Mouse (Mus musculus): ENCODE results near the gene Nxph4. TPM values are rescaled to one million over a fixed set of nuclear protein-coding genes. Genes with fewer than 3 reads are reported as not detected.

Gene Nxph4
- total RNA-seq, 1 experiment from 2014 or later, result not detected

DNA sequence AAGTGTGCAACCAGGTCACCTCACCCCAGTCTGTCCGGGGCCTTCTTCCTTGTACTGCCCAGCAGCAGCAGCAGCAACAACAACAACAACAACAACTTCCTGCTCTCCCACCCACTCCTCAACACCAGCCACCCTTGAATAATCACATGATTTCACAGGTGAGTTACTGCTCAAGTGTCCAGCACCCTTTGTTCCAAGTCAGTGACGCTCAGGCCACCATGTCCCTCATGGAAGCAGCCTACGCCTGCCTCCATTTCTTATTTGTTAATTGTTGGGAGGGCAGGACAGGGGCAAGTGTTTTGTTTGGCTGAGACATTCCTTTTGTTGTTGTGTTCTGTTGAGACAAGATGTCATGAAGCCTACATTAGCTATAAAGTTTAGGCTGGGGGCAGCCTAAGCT is 57.8 kb downstream of the Nxph4 start:
- ATAC-seq (replicated peaks in 1 of 2; ENCODE audit: insufficient read depth in 1 of 2, low FRiP score in 2 of 2, low TSS enrichment in 1 of 2, low read depth in 1 of 2, poor library complexity in 2 of 2, severe bottlenecking in 2 of 2), result no peak

Other genes with a start within 250 kb of the Nxph4 start
- gene Mbd6, start 245.5 kb downstream of the Nxph4 start, total RNA-seq (2017), result 5.9 and 6.3 TPM in 2 replicates
- gene Mars, start 222.8 kb downstream of the Nxph4 start, total RNA-seq (2017), result 104 and 211 TPM in 2 replicates
- gene Arhgap9, start 212.6 kb downstream of the Nxph4 start, total RNA-seq (2017), result 29.5 and 43.7 TPM in 2 replicates
- gene Gli1, start 192.6 kb downstream of the Nxph4 start, total RNA-seq (2017), result not detected in 2 replicates
- 0.13 TPM in 1 of 2 replicates, not detected in the other for gene Inhbe, start 180.1 kb downstream of the Nxph4 start, total RNA-seq (2017)
- gene Inhbc, start 164.1 kb downstream of the Nxph4 start, total RNA-seq (2017), result not detected in 2 replicates
- gene R3hdm2, start 154.2 kb downstream of the Nxph4 start, total RNA-seq (2017), result 41.3 and 73.9 TPM in 2 replicates
- gene Stac3, start 32.9 kb downstream of the Nxph4 start, total RNA-seq (2017), result 1.6 TPM in 1 of 2 replicates, not detected in the other
- gene Ndufa4l2, start 19.6 kb downstream of the Nxph4 start, total RNA-seq (2017), result not detected in 2 replicates
- 72.9 and 77.9 TPM in 2 replicates for gene Shmt2, start 12.1 kb downstream of the Nxph4 start, total RNA-seq (2017)
- gene Lrp1, start 86.6 kb upstream of the Nxph4 start, total RNA-seq (2017), result 1.2 and 8.6 TPM in 2 replicates
- 49.8 and 50.8 TPM in 2 replicates for gene Stat6, start 108.4 kb upstream of the Nxph4 start, total RNA-seq (2017)
- gene Nemp1, start 132.3 kb upstream of the Nxph4 start, total RNA-seq (2017), result 41.8 and 43.0 TPM in 2 replicates
- gene Nab2, start 134.0 kb upstream of the Nxph4 start, total RNA-seq (2017), result 17.9 and 26.7 TPM in 2 replicates
- gene Myo1a, start 170.6 kb upstream of the Nxph4 start, total RNA-seq (2017), result not detected in 2 replicates
- not detected in 2 replicates for gene Tac2, start 189.9 kb upstream of the Nxph4 start, total RNA-seq (2017)
- 5.5 and 6.8 TPM in 2 replicates for gene Zbtb39, start 205.0 kb upstream of the Nxph4 start, total RNA-seq (2017)
- not detected in 2 replicates for gene Gpr182, start 217.2 kb upstream of the Nxph4 start, total RNA-seq (2017)
- not detected in 2 replicates for gene Rdh1, start 225.2 kb upstream of the Nxph4 start, total RNA-seq (2017)
- not detected in 2 replicates for gene Rdh16f1, start 225.2 kb upstream of the Nxph4 start, total RNA-seq (2017)
- 0.20 TPM in 1 of 2 replicates, not detected in the other for gene Rdh9, start 241.8 kb upstream of the Nxph4 start, total RNA-seq (2017)

Measured in hematopoietic stem cell, adult 5-6 weeks (primary cell).